Mouse (Mus musculus): ENCODE measurements around the gene Trip11. TPM values are rescaled to one million over a fixed set of nuclear protein-coding genes. Genes with fewer than 3 reads are reported as not detected.

Trip11 gene
- polyA plus RNA-seq, 2 experiments: 2.2 to 6.1 TPM

DNA sequence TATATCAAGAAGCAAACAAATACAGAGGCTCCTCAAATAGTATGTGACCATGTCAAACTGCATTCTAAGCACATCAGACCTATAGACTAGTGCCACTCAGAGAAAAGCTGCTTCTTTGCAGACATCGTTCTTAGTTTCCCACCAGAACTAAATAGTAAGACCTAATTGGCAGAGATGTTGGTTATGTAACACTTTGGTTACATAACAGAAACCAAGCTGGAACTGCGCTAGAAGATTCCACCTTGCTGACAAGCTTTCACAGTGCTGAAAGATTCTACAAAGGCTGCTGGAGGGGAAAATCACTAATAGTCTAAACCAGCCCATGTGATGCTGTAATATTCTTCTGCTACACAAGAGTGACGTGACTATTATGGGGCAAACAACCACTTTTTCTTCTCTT, 22.2 kb upstream of the Trip11 start:
- Histone ChIP-seq H3K9me3 (ENCODE audit: control insufficient read depth, low read length) (no peaks in the 10 kb centered on the region), H3K27ac (no peak overlapping the region), H3K4me3 (ENCODE audit: insufficient read depth in 1 of 2, low read depth in 2 of 2, low read length in 2 of 2) (no peak overlapping the region), H3K4me1 (replicated peaks; ENCODE audit: control insufficient read depth in 2 of 2, insufficient read depth in 2 of 2, low read length in 1 of 2) (no peaks in the 10 kb centered on the region), H3K4me2 (ENCODE audit: low read depth) (no peak overlapping the region), H3K36me3 (replicated peaks; ENCODE audit: control insufficient read depth, insufficient read depth, low read depth) (peaks cover 14% of the 10 kb centered on the region), H3K27me3 (ENCODE audit: control insufficient read depth, insufficient read depth, low read length) (no peaks in the 10 kb centered on the region), H3K9ac (replicated peaks) (no peak overlapping the region)
- DNase-seq (ENCODE audit: low read depth in 3 of 3, low spot score in 3 of 3) (no peak), ATAC-seq (ENCODE audit: insufficient read depth) (no peak)
- WGBS (ENCODE audit: insufficient replicate concordance): 79% methylated on average over 3 of the region's 3 CpGs
- TF ChIP-seq EP300 (IDR thresholded peaks at IDR 0.05; ENCODE audit: low read depth): no peak
- TF ChIP-seq CTCF (IDR thresholded peaks at IDR 0.05; ENCODE audit: low read depth): no peak

GRCm38 (mm10) chr12:101928423-101928822, 15.4 kb upstream of the Trip11 start:
- no peak for TF ChIP-seq CTCF (IDR thresholded peaks at IDR 0.05; ENCODE audit: low read depth)
- no peak for TF ChIP-seq EP300 (IDR thresholded peaks at IDR 0.05; ENCODE audit: low read depth)
- peaks cover 12% of the 10 kb centered on the region for H3K36me3 ChIP-seq (replicated peaks; ENCODE audit: control insufficient read depth, insufficient read depth, low read depth)

DNA sequence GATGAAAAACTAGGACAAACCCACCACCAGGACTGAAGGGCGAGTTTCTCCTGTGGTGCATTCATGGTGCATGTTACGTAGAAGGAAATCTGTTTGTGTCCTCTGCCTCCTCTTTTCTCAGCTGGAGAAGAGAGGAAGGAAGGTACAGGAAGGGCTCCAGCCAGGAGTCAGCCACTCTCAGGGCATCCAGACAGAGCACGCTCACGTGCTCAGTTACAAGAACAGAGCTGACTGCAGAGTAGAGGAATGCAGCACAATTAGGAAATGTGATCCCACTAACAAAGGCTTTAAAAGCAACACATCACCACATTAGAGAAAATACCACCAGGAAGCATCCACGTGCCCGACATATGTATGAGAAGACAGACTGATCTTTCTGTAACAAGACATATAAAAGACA, 9.2 kb upstream of the Trip11 start:
- DNase-seq (ENCODE audit: low read depth in 3 of 3, low spot score in 3 of 3) (no peak), ATAC-seq (ENCODE audit: insufficient read depth) (no peak)
- Histone ChIP-seq H3K9ac (replicated peaks) (no peak overlapping the region), H3K4me3 (ENCODE audit: insufficient read depth in 1 of 2, low read depth in 2 of 2, low read length in 2 of 2) (no peak overlapping the region), H3K4me1 (replicated peaks; ENCODE audit: control insufficient read depth in 2 of 2, insufficient read depth in 2 of 2, low read length in 1 of 2) (no peaks in the 10 kb centered on the region), H3K36me3 (replicated peaks; ENCODE audit: control insufficient read depth, insufficient read depth, low read depth) (no peaks in the 10 kb centered on the region; the same call in 1 of the 2 replicates), H3K9me3 (ENCODE audit: control insufficient read depth, low read length) (no peaks in the 10 kb centered on the region), H3K4me2 (ENCODE audit: low read depth) (no peak overlapping the region), H3K27me3 (ENCODE audit: control insufficient read depth, insufficient read depth, low read length) (no peaks in the 10 kb centered on the region), H3K27ac (no peak overlapping the region)
- TF ChIP-seq EP300 (IDR thresholded peaks at IDR 0.05; ENCODE audit: low read depth): no peak
- no peak for TF ChIP-seq CTCF (IDR thresholded peaks at IDR 0.05; ENCODE audit: low read depth)
- 75% methylated on average over 6 of the region's 6 CpGs for WGBS (ENCODE audit: insufficient replicate concordance)

More at GRCm38 (mm10) chr12:101928423-101928822, 15.4 kb upstream of the Trip11 start:
- H3K27me3 ChIP-seq (ENCODE audit: control insufficient read depth, insufficient read depth, low read length): no peaks in the 10 kb centered on the region
- WGBS (ENCODE audit: insufficient replicate concordance): 46% methylated on average over 1 of the region's 1 CpGs
- H3K4me2 ChIP-seq (ENCODE audit: low read depth): no peak overlapping the region
- no peaks in the 10 kb centered on the region for H3K9me3 ChIP-seq (ENCODE audit: control insufficient read depth, low read length)
- DNase-seq (ENCODE audit: low read depth in 3 of 3, low spot score in 3 of 3) (no peak), ATAC-seq (ENCODE audit: insufficient read depth) (no peak)
- H3K9ac ChIP-seq (replicated peaks): no peak overlapping the region
- no peak overlapping the region for H3K4me3 ChIP-seq (ENCODE audit: insufficient read depth in 1 of 2, low read depth in 2 of 2, low read length in 2 of 2)
- H3K4me1 ChIP-seq (replicated peaks; ENCODE audit: control insufficient read depth in 2 of 2, insufficient read depth in 2 of 2, low read length in 1 of 2): no peaks in the 10 kb centered on the region
- H3K27ac ChIP-seq: no peak overlapping the region

DNA sequence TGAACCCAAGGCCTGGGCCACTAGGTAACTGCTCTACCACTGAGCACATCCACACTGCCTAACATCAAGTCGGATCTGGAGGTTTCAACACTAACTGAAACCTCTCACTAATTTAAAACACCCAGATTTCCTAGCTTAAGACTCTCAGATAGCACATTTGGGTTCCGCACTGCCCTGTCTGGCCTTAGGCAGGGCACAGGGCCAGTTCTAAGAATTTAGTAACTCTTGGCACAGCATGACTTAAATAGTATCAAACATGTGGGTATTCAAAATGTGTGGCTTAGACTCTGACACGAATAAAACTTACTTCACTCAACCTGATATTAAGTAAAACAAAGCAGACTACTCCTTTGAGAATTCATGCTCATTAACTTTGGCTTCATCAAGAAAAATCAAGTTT, 6.8 kb upstream of the Trip11 start:
- H3K4me1 ChIP-seq (replicated peaks; ENCODE audit: control insufficient read depth in 2 of 2, insufficient read depth in 2 of 2, low read length in 1 of 2): no peaks in the 10 kb centered on the region
- H3K9ac ChIP-seq (replicated peaks): no peak overlapping the region
- ATAC-seq (ENCODE audit: insufficient read depth) (no peak), DNase-seq (ENCODE audit: low read depth in 3 of 3, low spot score in 3 of 3) (no peak)
- 69% methylated on average over 3 of the region's 3 CpGs for WGBS (ENCODE audit: insufficient replicate concordance)
- H3K4me3 ChIP-seq (ENCODE audit: insufficient read depth in 1 of 2, low read depth in 2 of 2, low read length in 2 of 2): no peak overlapping the region
- H3K27ac ChIP-seq: no peak overlapping the region
- H3K4me2 ChIP-seq (ENCODE audit: low read depth): no peak overlapping the region
- H3K36me3 ChIP-seq (replicated peaks; ENCODE audit: control insufficient read depth, insufficient read depth, low read depth): no peaks in the 10 kb centered on the region; the same call in 1 of the 2 replicates
- H3K9me3 ChIP-seq (ENCODE audit: control insufficient read depth, low read length): no peaks in the 10 kb centered on the region
- H3K27me3 ChIP-seq (ENCODE audit: control insufficient read depth, insufficient read depth, low read length): no peaks in the 10 kb centered on the region
- TF ChIP-seq CTCF (IDR thresholded peaks at IDR 0.05; ENCODE audit: low read depth) (no peak), EP300 (IDR thresholded peaks at IDR 0.05; ENCODE audit: low read depth) (no peak)

DNA sequence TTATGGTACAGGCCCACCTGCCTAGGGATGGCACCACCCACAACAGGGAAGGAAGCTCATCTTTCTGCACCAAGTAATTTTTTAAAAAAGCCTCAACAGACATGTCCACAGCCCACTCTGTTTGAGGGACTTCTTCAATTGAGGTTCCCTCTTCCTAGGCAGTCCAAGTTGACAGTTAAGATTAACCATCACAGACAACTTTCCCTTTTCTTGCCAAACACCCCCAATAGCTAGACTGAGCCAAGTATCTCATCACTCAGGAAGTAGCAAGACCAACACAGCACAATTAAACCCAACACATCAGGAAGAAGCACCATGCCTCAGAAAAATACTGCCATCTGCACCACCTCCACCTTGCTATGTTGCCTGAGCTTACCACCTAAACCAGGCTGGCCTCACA, 4.1 kb upstream of the Trip11 start:
- H3K9ac ChIP-seq (replicated peaks): no peak overlapping the region
- H3K27me3 ChIP-seq (ENCODE audit: control insufficient read depth, insufficient read depth, low read length): no peaks in the 10 kb centered on the region; the same call in 1 of the 2 replicates
- H3K36me3 ChIP-seq (replicated peaks; ENCODE audit: control insufficient read depth, insufficient read depth, low read depth): no peaks in the 10 kb centered on the region
- H3K4me3 ChIP-seq (ENCODE audit: insufficient read depth in 1 of 2, low read depth in 2 of 2, low read length in 2 of 2): no peak overlapping the region
- DNase-seq (ENCODE audit: low read depth in 3 of 3, low spot score in 3 of 3): no peak
- TF ChIP-seq CTCF (IDR thresholded peaks at IDR 0.05; ENCODE audit: low read depth): no peak
- TF ChIP-seq EP300 (IDR thresholded peaks at IDR 0.05; ENCODE audit: low read depth): no peak
- no peak overlapping the region for H3K4me2 ChIP-seq (ENCODE audit: low read depth)
- H3K27ac ChIP-seq: no peak overlapping the region
- ATAC-seq (ENCODE audit: insufficient read depth): no peak
- no peaks in the 10 kb centered on the region for H3K9me3 ChIP-seq (ENCODE audit: control insufficient read depth, low read length)
- H3K4me1 ChIP-seq (replicated peaks; ENCODE audit: control insufficient read depth in 2 of 2, insufficient read depth in 2 of 2, low read length in 1 of 2): peaks cover 0 to 5% of the 10 kb centered on the region in 2 experiments; a peak in 2 of 4 replicates

Data from liver, embryonic 14.5 days (tissue).